Mouse (Mus musculus): ENCODE results near the gene Usp13.

Usp13 gene

GRCm38 (mm10) chr3:32817357-32818326 lies at the start of gene Usp13:
Gene Usp13, plus strand, starts transcription at chr3:32817546.
- no peak for DNase-seq (ENCODE audit: low spot score)

DNA sequence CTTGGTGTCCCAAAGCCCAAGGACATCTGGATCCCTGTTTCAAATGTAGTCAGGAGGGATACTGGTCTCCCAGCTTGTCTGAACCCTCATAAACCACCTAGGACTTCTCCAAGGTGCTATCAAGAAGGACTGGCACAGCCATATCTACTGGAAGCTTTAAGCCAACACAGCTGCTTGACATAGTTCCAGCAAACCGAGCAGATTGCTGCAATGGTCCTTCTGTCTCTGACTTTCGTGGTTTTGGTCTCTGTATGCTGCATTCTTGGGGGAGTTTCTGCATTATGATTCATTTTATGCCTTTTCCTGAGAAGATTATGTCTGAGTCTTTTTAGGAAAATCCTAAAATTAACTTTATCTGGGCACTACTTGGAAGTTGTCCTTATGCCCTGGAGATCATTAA lies 46.6 kb upstream of the Usp13 start:
- no peak for DNase-seq (ENCODE audit: low spot score)

GRCm38 (mm10) chr3:32817001-32817356 lies 367 bp upstream of the Usp13 start:
- DNase-seq (ENCODE audit: low spot score): no peak

DNA sequence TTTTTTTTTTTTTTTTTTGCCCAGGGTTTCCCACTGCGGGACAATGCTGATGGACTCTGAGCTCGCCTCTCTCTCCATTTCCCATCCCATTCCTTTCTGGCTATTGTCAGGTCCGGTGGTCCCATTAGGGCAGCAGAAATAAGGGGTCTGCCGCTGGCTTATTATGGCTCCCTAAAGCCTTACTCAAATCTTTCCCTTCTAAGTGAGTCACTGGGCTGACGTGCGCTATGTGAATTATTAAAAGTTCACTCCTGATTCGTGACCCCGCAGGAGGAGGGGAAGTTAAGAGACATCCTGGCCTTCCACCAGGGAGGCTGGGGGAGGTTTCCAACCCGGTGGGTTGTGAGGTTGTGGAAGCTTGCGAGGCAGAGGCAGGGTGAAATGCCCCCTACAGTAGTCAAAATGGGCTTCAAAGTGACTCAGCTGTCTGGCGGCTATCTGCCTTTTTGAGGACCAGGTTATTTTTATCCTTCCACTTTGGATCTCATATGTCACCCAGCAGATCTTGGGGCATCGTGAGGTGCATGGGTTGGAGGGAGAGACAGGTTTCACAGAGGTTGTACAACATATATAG lies 1.1 kb downstream of the Usp13 start:
- no peak for DNase-seq (ENCODE audit: low spot score)

GRCm38 (mm10) chr3:32822620-32823019 lies 5.3 kb downstream of the Usp13 start:
- DNase-seq (ENCODE audit: low spot score): no peak

GRCm38 (mm10) chr3:32824923-32825322 lies 7.6 kb downstream of the Usp13 start:
- no peak for DNase-seq (ENCODE audit: low spot score)

DNA sequence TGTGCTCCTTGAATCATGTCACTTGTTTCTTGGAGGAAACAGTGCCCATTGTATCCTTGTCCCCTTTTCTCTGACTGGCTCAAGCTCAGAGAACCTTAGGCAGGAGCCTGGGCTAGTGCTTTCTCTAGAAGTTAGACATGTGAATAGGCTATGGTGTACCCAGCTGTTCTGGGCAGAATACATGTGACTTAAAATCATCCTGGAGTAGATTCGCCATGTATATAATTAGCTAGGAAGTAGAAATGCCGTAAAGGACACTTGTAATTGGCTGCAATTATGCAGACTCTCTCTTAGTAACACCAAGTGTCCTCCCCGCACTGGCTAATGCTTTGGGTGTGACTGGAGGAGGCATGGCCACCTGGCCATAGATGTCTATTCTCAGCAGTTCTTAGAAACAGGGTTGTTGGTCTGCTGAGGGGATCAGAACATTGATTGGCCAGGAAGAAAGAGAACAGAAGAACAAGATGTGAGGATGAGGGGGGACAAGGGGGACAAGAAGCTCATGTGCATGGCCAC lies 8.7 kb downstream of the Usp13 start:
- DNase-seq (ENCODE audit: low spot score): no peak

DNA sequence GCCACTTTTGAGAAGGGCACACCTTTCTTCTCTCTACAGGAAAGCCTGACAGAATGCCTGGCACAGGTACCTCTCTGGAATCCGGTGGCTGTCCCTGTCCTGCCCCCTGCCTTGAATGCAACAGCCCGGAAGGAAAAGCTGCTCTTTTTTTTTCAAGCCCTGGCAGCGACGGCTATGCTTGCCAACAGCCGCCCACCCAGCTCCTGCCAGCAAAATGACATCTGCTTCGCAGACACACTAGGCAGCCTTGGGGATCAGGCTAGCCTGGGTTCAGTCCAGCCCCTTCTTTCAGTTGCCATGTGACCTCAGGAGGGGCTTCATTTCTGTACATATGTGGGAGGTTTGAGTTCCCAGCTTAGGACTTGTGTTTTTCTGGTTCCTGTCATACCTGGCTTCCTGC lies 9.4 kb downstream of the Usp13 start:
- no peak for DNase-seq (ENCODE audit: low spot score)

- no peak for DNase-seq (ENCODE audit: low spot score)
Measured at GRCm38 (mm10) chr3:32833871-32834270, 16.5 kb downstream of the Usp13 start.

DNA sequence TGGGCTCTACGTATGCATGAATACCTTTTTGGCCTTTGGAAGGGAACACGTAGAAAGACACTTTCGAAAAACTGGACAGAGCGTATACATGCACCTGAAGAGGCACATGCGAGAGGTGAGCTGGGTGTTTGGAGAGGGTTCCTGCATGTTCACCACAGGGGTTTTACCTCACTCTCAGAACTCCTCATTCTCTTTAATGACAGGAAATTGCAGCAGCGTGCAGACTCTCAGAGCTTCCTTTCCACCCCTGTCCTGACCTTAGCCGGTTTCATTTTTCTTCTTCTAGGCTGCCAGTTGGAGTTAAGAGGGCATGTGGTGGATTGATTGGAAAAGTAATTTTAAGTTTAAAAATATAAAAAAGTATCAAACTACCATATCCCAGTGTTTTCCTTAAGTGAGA lies 20.5 kb downstream of the Usp13 start:
- DNase-seq (ENCODE audit: low spot score): no peak

DNA sequence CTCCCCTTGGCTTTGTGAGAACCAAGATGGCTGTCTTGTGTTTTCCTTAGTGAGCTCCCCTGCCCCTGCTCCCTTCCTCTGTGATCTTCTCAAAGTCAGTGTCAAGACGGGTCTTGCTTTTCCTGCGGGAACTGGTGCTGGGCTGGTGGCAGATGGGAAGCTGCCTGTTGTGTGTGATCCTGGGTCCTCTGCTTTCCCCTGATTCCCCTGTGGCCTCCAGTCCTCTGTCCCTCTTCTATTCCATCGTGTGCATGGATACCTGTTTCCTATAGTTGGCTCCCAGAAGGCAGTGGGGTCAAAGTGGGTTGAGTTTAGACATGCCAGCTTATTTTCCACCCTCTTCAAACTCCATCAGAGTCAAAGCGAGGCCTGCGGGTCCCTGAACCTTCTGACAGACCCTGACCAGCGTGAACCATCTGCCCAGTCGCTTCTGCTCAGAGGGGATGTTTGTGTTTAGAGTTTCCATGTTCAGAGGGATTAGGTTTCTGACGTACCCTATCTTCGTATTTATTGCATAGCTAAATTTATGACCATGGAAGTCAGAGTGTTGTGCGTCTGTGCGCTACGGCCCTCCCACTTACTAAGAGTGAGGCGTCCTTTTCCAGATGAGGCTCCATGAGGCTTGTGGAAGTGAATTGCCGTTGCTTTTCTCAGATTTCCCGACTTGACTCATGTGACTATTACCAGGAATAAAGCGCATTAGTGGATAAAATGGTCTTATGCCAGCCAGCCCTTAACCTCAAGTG lies 39.2 kb downstream of the Usp13 start:
- DNase-seq (ENCODE audit: low spot score): no peak

DNA sequence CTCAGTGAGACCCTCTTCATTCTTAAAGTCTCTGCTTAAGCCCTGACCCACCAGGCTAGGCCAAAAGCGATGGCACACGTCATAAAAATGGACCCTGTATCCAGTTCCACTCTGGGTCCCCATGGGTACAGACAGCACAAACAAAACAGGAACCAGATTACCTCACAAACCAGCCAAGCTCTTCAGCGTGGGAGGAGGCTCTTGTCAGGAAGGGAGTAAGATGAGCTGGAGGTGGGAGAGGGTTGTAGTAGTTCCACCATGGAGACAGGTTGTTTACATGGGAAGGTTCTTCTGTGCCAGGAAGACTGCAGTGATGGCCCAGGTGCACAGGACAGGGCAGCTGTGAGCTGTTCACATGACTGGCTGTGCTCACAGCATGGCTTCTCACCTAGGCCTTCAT lies 53.7 kb downstream of the Usp13 start:
- no peak for DNase-seq (ENCODE audit: low spot score)

DNA sequence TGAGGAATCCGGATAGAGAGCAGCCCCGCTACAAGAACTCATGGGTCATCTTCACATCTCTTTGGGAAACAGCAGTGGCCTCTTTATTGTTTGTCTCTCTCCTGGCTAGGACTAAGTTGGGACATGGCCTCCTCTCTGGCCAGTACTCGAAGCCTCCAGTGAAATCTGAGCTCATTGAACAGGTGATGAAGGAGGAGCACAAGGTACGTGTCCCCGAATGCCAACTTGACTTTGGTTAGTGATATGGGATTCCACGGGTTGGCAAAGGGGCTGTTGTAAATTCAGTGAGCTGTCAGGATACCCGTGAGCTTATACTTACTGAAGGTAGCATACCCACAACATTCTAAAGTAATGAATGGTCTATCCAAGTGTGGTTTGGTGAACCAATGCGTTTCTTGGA lies 69.0 kb downstream of the Usp13 start:
- no peak for DNase-seq (ENCODE audit: low spot score)

DNA sequence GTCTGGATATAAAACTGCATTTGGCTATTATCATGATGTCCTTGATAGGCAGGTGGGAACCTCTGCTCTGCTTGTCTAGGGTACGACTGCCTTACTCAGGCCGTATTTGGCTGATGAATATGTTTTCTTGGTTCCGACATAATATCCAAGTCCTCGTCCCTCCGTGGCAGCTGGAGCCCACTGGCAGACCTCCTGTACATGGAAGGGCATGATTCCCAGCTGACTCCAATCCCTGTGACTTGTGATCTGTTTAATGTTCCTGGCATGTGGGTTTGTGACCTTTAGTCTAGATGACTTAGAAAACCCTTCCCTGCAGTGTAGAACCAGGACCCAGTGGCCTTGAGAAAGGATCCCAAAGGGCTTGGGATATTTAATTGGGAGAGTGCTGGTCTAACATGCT lies 71.5 kb downstream of the Usp13 start:
- no peak for DNase-seq (ENCODE audit: low spot score)

GRCm38 (mm10) chr3:32890174-32890573 lies 72.8 kb downstream of the Usp13 start:
- no peak for DNase-seq (ENCODE audit: low spot score)

DNA sequence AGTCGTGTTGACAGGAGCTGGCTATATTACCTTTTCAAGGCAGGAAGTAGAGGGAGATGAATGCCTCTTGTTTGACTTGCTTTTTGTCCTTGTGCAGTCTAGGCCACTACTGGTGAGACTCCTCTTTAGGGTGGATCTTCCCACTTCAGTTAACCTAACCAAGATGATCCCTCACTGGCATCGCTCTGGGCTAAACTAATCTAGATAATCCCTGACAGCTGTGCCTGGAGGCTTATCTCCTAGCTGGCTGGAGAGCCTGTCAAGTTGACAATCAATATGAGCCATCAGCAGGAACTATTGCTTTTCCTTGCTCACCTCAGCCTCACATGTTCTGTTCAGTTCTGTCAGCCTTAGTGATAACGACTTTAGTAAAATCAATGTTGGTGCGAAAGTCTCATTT lies 86.1 kb downstream of the Usp13 start:
- DNase-seq (ENCODE audit: low spot score): no peak

DNA sequence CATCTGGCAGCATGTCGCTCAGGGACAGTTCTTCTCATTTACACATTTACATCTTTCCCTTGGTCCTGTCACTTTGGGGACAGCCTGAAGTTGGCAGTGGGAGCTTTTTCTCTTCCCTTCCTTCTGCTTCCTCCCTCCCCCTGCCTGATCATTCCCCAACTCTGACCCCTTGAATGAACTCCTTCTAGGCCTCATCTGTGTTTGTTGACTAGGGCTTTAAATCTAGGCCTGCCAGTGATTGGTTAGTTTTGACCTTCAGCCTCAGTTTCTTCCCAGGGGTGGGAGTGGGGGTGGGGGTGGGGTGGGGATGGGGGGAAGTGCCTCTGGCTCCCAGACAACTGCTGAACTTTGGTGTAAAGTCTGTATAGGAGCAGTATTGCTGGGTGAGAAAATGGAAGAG lies 87.3 kb downstream of the Usp13 start:
- DNase-seq (ENCODE audit: low spot score): no peak

GRCm38 (mm10) chr3:32905850-32906779 lies 88.8 kb downstream of the Usp13 start:
- no peak for DNase-seq (ENCODE audit: low spot score)

GRCm38 (mm10) chr3:32908400-32908799 lies 91.1 kb downstream of the Usp13 start:
- DNase-seq (ENCODE audit: low spot score): no peak

DNA sequence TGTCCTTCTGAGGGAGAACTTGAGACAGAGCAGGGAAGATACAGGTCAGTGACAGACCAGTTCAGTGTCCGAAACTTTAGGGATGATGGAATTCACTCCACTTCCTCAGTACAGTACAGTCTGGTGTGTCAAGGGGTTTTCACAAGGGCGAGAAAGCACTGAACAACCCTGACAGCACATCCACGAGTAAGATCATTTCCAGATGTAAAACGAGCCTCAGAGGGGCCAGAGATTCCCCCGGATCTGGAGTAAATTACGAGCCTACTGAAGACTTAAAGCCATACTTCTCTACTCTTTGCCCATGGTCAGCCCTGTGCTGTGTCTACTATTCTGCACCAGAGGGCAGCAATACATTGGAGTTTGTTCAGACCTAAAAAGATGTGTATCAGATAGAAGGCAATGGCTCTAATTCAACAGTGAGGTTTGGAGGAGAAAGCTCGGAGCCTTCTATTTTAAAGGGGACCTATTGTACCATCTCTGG lies 92.8 kb downstream of the Usp13 start:
- peak; percentile 57 for DNase-seq (ENCODE audit: low spot score)

- DNase-seq (ENCODE audit: low spot score): no peak
Measured at GRCm38 (mm10) chr3:32924168-32924567, 106.8 kb downstream of the Usp13 start.
